Mouse (Mus musculus): ENCODE measurements at regions not wholly inside any gene's neighbourhood (a gene's known extent, or its start where the extent isn't known, plus 50 kb on each side); places are given as distances from the start of the nearest gene placed in this dataset.

DNA sequence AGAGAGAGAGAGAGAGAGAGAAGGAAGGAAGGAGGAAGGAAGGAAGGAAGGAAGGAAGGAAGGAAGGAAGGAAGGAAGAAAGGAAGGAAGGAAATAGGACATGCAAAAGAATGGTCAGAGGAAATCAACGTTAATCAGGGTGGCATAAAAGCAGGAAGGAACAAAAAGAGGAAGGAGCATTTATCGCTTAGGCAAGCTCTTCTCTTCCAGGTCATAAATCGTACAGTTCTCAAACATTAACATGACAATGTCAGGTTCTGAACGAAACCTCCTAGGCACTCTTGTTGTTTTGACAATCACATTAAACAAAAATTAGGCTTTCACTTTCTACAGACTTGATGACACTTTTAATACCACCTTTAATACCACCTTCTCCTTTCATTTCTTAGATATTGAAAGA is 594.0 kb downstream of the Efna5 start:
- H3K27me3 ChIP-seq (ENCODE audit: insufficient read depth, low read length): no peaks in the 10 kb centered on the region
- no peak overlapping the region for H3K4me2 ChIP-seq (ENCODE audit: low read depth, low read length)
- no peaks in the 10 kb centered on the region for H3K36me3 ChIP-seq (replicated peaks; ENCODE audit: insufficient read depth, low read length)
- DNase-seq: no peak
- TF ChIP-seq EP300 (IDR thresholded peaks at IDR 0.05; ENCODE audit: low read depth) (no peak), CTCF (IDR thresholded peaks at IDR 0.05; ENCODE audit: low read depth) (no peak)
- no peak for ATAC-seq
- H3K27ac ChIP-seq (ENCODE audit: low read depth): no peak overlapping the region
- 46% methylated on average over 4 of the region's 4 CpGs for WGBS (ENCODE audit: insufficient replicate concordance)
- H3K4me3 ChIP-seq (ENCODE audit: low read depth, low read length): no peak overlapping the region
- no peaks in the 10 kb centered on the region for H3K9me3 ChIP-seq (ENCODE audit: low read length)
- H3K4me1 ChIP-seq (ENCODE audit: insufficient read depth): no peaks in the 10 kb centered on the region
- no peak overlapping the region for H3K9ac ChIP-seq (replicated peaks)

- TF ChIP-seq CTCF (IDR thresholded peaks at IDR 0.05; ENCODE audit: low read depth) (no peak), EP300 (IDR thresholded peaks at IDR 0.05; ENCODE audit: low read depth) (no peak)
- no peaks in the 10 kb centered on the region for H3K9me3 ChIP-seq (ENCODE audit: low read length)
- H3K9ac ChIP-seq (replicated peaks): no peak overlapping the region
- no peaks in the 10 kb centered on the region for H3K36me3 ChIP-seq (replicated peaks; ENCODE audit: insufficient read depth, low read length)
- DNase-seq (no peak), ATAC-seq (no peak)
- H3K27me3 ChIP-seq (ENCODE audit: insufficient read depth, low read length): no peaks in the 10 kb centered on the region
- no peak overlapping the region for H3K4me3 ChIP-seq (ENCODE audit: low read depth, low read length)
- H3K4me1 ChIP-seq (ENCODE audit: insufficient read depth): no peaks in the 10 kb centered on the region
- no peak overlapping the region for H3K4me2 ChIP-seq (ENCODE audit: low read depth, low read length)
- 76% methylated on average over 12 of the region's 12 CpGs for WGBS (ENCODE audit: insufficient replicate concordance)
- H3K27ac ChIP-seq (ENCODE audit: low read depth): no peak overlapping the region
These were observed 594.7 kb downstream of the Efna5 start for GRCm38 (mm10) chr17:62286086-62287080.

DNA sequence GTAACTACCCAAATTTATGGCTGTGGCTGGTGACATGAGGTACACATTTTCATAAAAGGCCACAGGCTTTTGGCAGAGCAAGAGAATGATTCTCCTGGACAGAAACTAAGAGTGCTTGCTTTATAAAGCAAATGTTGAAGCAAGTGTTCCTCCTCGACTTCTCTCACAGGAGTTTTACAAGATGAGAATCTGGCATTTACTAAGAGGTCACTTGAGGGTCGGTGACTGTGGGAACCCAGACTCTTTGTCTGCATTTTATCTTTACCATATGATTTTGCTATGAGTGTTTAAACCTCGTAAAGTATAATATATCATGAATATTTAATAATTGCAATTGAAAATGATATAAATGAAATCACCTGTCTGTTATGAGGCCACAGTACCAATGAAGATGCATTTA is 600.9 kb downstream of the Efna5 start:
- Histone ChIP-seq H3K9me3 (ENCODE audit: low read length) (no peaks in the 10 kb centered on the region), H3K36me3 (replicated peaks; ENCODE audit: insufficient read depth, low read length) (no peaks in the 10 kb centered on the region), H3K4me1 (ENCODE audit: insufficient read depth) (no peaks in the 10 kb centered on the region), H3K27ac (ENCODE audit: low read depth) (no peak overlapping the region), H3K27me3 (ENCODE audit: insufficient read depth, low read length) (no peaks in the 10 kb centered on the region), H3K4me3 (ENCODE audit: low read depth, low read length) (no peak overlapping the region), H3K4me2 (ENCODE audit: low read depth, low read length) (no peak overlapping the region), H3K9ac (replicated peaks) (no peak overlapping the region)
- 65% methylated on average over 3 of the region's 3 CpGs for WGBS (ENCODE audit: insufficient replicate concordance)
- DNase-seq (no peak), ATAC-seq (no peak)
- TF ChIP-seq EP300 (IDR thresholded peaks at IDR 0.05; ENCODE audit: low read depth): no peak
- no peak for TF ChIP-seq CTCF (IDR thresholded peaks at IDR 0.05; ENCODE audit: low read depth)

DNA sequence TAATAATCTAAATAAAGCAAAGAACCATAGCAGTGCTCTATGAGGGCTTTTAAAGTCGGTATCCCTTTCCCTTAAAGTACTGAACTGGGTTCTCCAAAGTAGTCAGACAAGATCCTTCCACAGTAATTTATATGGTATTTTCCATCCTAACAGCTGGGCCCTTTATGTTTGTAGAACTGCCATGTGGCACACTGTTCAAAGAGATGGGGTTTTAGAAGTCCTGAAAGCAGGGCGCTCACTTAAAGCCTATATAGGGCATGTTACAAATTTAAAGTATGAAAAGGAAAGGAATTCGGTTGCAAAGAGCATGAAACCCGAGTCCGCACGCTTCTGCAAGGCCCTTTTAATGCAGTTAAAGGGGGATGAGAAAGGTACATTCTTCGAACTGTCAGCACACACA is 609.7 kb downstream of the Efna5 start:
- H3K9me3 ChIP-seq (ENCODE audit: low read length): no peaks in the 10 kb centered on the region
- no peak overlapping the region for H3K4me2 ChIP-seq (ENCODE audit: low read depth, low read length)
- no peaks in the 10 kb centered on the region for H3K4me1 ChIP-seq (ENCODE audit: insufficient read depth)
- no peaks in the 10 kb centered on the region for H3K27me3 ChIP-seq (ENCODE audit: insufficient read depth, low read length)
- no peak overlapping the region for H3K27ac ChIP-seq (ENCODE audit: low read depth)
- H3K36me3 ChIP-seq (replicated peaks; ENCODE audit: insufficient read depth, low read length): no peaks in the 10 kb centered on the region
- 78% methylated on average over 7 of the region's 7 CpGs for WGBS (ENCODE audit: insufficient replicate concordance)
- ATAC-seq (no peak), DNase-seq (no peak)
- no peak overlapping the region for H3K9ac ChIP-seq (replicated peaks)
- no peak for TF ChIP-seq CTCF (IDR thresholded peaks at IDR 0.05; ENCODE audit: low read depth)
- TF ChIP-seq EP300 (IDR thresholded peaks at IDR 0.05; ENCODE audit: low read depth): no peak
- H3K4me3 ChIP-seq (ENCODE audit: low read depth, low read length): no peak overlapping the region

GRCm38 (mm10) chr17:62269279-62269678 is 611.8 kb downstream of the Efna5 start:
- TF ChIP-seq EP300 (IDR thresholded peaks at IDR 0.05; ENCODE audit: low read depth) (no peak), CTCF (IDR thresholded peaks at IDR 0.05; ENCODE audit: low read depth) (no peak)
- Histone ChIP-seq H3K4me3 (ENCODE audit: low read depth, low read length) (no peak overlapping the region), H3K27me3 (ENCODE audit: insufficient read depth, low read length) (no peaks in the 10 kb centered on the region), H3K4me1 (ENCODE audit: insufficient read depth) (no peaks in the 10 kb centered on the region), H3K9ac (replicated peaks) (no peak overlapping the region), H3K9me3 (ENCODE audit: low read length) (no peaks in the 10 kb centered on the region), H3K4me2 (ENCODE audit: low read depth, low read length) (no peak overlapping the region), H3K36me3 (replicated peaks; ENCODE audit: insufficient read depth, low read length) (no peaks in the 10 kb centered on the region), H3K27ac (ENCODE audit: low read depth) (no peak overlapping the region)
- no peak for ATAC-seq
- 69% methylated on average over 4 of the region's 4 CpGs for WGBS (ENCODE audit: insufficient replicate concordance)
- no peak for DNase-seq

- DNase-seq: no peak
- H3K9me3 ChIP-seq (ENCODE audit: low read length): no peaks in the 10 kb centered on the region
- no peak overlapping the region for H3K9ac ChIP-seq (replicated peaks)
- no peaks in the 10 kb centered on the region for H3K4me1 ChIP-seq (ENCODE audit: insufficient read depth)
- no peak overlapping the region for H3K4me3 ChIP-seq (ENCODE audit: low read depth, low read length)
- H3K27me3 ChIP-seq (ENCODE audit: insufficient read depth, low read length): no peaks in the 10 kb centered on the region
- WGBS (ENCODE audit: insufficient replicate concordance): 60% methylated on average over 3 of the region's 3 CpGs
- no peaks in the 10 kb centered on the region for H3K36me3 ChIP-seq (replicated peaks; ENCODE audit: insufficient read depth, low read length)
- ATAC-seq: no peak
- TF ChIP-seq CTCF (IDR thresholded peaks at IDR 0.05; ENCODE audit: low read depth): no peak
- TF ChIP-seq EP300 (IDR thresholded peaks at IDR 0.05; ENCODE audit: low read depth): no peak
- no peak overlapping the region for H3K27ac ChIP-seq (ENCODE audit: low read depth)
- H3K4me2 ChIP-seq (ENCODE audit: low read depth, low read length): no peak overlapping the region
These were observed 627.7 kb downstream of the Efna5 start for GRCm38 (mm10) chr17:62253448-62253847.

Data from liver, postnatal 0 days (tissue).